Mouse (Mus musculus): Measurements from ENCODE around the gene B3gnt2. TPM values are rescaled to one million over a fixed set of nuclear protein-coding genes. Genes with fewer than 3 reads are reported as not detected.
"Not testable (repeated sequence)": the region's sequence is repeated elsewhere in the genome, so short reads cannot be mapped to it uniquely, and the experiment has no call there.

The B3gnt2 gene
- polyA plus RNA-seq, 1 experiment from 2014 or later, result 2.9 TPM

GRCm38 (mm10) chr11:22736521-22737225 is 124.1 kb downstream of the B3gnt2 start:
- Histone ChIP-seq H3K27me3 (ENCODE audit: insufficient read depth, poor library complexity, severe bottlenecking) (no peaks in the 10 kb centered on the region), H3K27ac (no peak overlapping the region), H3K4me1 (no peaks in the 10 kb centered on the region), H3K36me3 (no peaks in the 10 kb centered on the region), H3K9me3 (no peaks in the 10 kb centered on the region), H3K4me3 (no peak overlapping the region)
- DNase-seq (ENCODE audit: low spot score), result no peak
- WGBS, result 78% methylated on average over 7 of the region's 7 CpGs

GRCm38 (mm10) chr11:22735128-22735527 is 125.6 kb downstream of the B3gnt2 start:
- WGBS, result 71% methylated on average over 5 of the region's 5 CpGs
- H3K27me3 ChIP-seq (ENCODE audit: insufficient read depth, poor library complexity, severe bottlenecking); DNase-seq (ENCODE audit: low spot score); H3K27ac ChIP-seq; H3K36me3 ChIP-seq; H3K4me3 ChIP-seq; H3K4me1 ChIP-seq; H3K9me3 ChIP-seq: not testable (repeated sequence)

GRCm38 (mm10) chr11:22733936-22734335 is 126.8 kb downstream of the B3gnt2 start:
- Histone ChIP-seq H3K4me1 (no peaks in the 10 kb centered on the region), H3K27ac (no peak overlapping the region), H3K4me3 (no peak overlapping the region), H3K36me3 (no peaks in the 10 kb centered on the region), H3K9me3 (no peaks in the 10 kb centered on the region), H3K27me3 (ENCODE audit: insufficient read depth, poor library complexity, severe bottlenecking) (no peaks in the 10 kb centered on the region)
- 85% methylated on average over 6 of the region's 6 CpGs for WGBS
- DNase-seq (ENCODE audit: low spot score), result no peak

GRCm38 (mm10) chr11:22732907-22733306 is 127.9 kb downstream of the B3gnt2 start:
- Histone ChIP-seq H3K27ac (no peak overlapping the region), H3K4me3 (no peak overlapping the region), H3K9me3 (no peaks in the 10 kb centered on the region), H3K27me3 (ENCODE audit: insufficient read depth, poor library complexity, severe bottlenecking) (no peaks in the 10 kb centered on the region), H3K4me1 (no peaks in the 10 kb centered on the region), H3K36me3 (no peaks in the 10 kb centered on the region)
- WGBS, result 81% methylated on average over 4 of the region's 4 CpGs
- no peak for DNase-seq (ENCODE audit: low spot score)

- Histone ChIP-seq H3K36me3 (no peaks in the 10 kb centered on the region), H3K27me3 (ENCODE audit: insufficient read depth, poor library complexity, severe bottlenecking) (no peaks in the 10 kb centered on the region), H3K4me1 (0 out of 2 replicates have a peak, but pooled peaks cover 4% of the 10 kb centered on the region), H3K27ac (no peak overlapping the region), H3K4me3 (no peak overlapping the region), H3K9me3 (no peaks in the 10 kb centered on the region)
- WGBS, result 89% methylated on average over 2 of the region's 2 CpGs
- no peak for DNase-seq (ENCODE audit: low spot score)
Observed at GRCm38 (mm10) chr11:22723096-22723495, 137.7 kb downstream of the B3gnt2 start.

GRCm38 (mm10) chr11:22720096-22720495 is 140.7 kb downstream of the B3gnt2 start:
- no peaks in the 10 kb centered on the region for H3K36me3 ChIP-seq
- H3K27ac ChIP-seq, result no peak overlapping the region
- no peak overlapping the region for H3K4me3 ChIP-seq
- no peak for DNase-seq (ENCODE audit: low spot score)
- H3K27me3 ChIP-seq (ENCODE audit: insufficient read depth, poor library complexity, severe bottlenecking), result no peaks in the 10 kb centered on the region
- H3K9me3 ChIP-seq, result no peaks in the 10 kb centered on the region
- H3K4me1 ChIP-seq, result 0 out of 2 replicates have a peak, but pooled peaks cover 4% of the 10 kb centered on the region
- 67% methylated on average over 2 of the region's 2 CpGs for WGBS

- H3K4me1 ChIP-seq, result 0 out of 2 replicates have a peak, but pooled peaks cover 4% of the 10 kb centered on the region
Observed at GRCm38 (mm10) chr11:22719570-22719969, 141.2 kb downstream of the B3gnt2 start.

GRCm38 (mm10) chr11:22718036-22718435 is 142.7 kb downstream of the B3gnt2 start:
- Histone ChIP-seq H3K27ac (no peak overlapping the region), H3K36me3 (no peaks in the 10 kb centered on the region), H3K27me3 (ENCODE audit: insufficient read depth, poor library complexity, severe bottlenecking) (no peaks in the 10 kb centered on the region), H3K4me1 (0 out of 2 replicates have a peak, but pooled peaks cover 4% of the 10 kb centered on the region), H3K4me3 (no peak overlapping the region), H3K9me3 (no peaks in the 10 kb centered on the region)
- no peak for DNase-seq (ENCODE audit: low spot score)
- 84% methylated on average over 7 of the region's 7 CpGs for WGBS

More at GRCm38 (mm10) chr11:22719570-22719969, 141.2 kb downstream of the B3gnt2 start:
- 68% methylated on average over 4 of the region's 4 CpGs for WGBS
- H3K4me3 ChIP-seq, result no peak overlapping the region
- H3K9me3 ChIP-seq, result no peaks in the 10 kb centered on the region
- no peak overlapping the region for H3K27ac ChIP-seq
- no peaks in the 10 kb centered on the region for H3K27me3 ChIP-seq (ENCODE audit: insufficient read depth, poor library complexity, severe bottlenecking)
- no peaks in the 10 kb centered on the region for H3K36me3 ChIP-seq
- DNase-seq (ENCODE audit: low spot score), result no peak

GRCm38 (mm10) chr11:22711327-22711726 is 149.4 kb downstream of the B3gnt2 start:
- Histone ChIP-seq H3K36me3 (no peaks in the 10 kb centered on the region), H3K27ac (no peak overlapping the region), H3K27me3 (ENCODE audit: insufficient read depth, poor library complexity, severe bottlenecking) (no peaks in the 10 kb centered on the region), H3K9me3 (no peaks in the 10 kb centered on the region), H3K4me1 (no peaks in the 10 kb centered on the region), H3K4me3 (no peak overlapping the region)
- DNase-seq (ENCODE audit: low spot score), result peak; percentile 19
- 84% methylated on average over 3 of the region's 3 CpGs for WGBS

GRCm38 (mm10) chr11:22710596-22710995 is 150.2 kb downstream of the B3gnt2 start:
- Histone ChIP-seq H3K27me3 (ENCODE audit: insufficient read depth, poor library complexity, severe bottlenecking) (no peaks in the 10 kb centered on the region), H3K27ac (no peak overlapping the region), H3K9me3 (no peaks in the 10 kb centered on the region), H3K4me3 (no peak overlapping the region), H3K36me3 (no peaks in the 10 kb centered on the region), H3K4me1 (no peaks in the 10 kb centered on the region)
- DNase-seq (ENCODE audit: low spot score), result peak; percentile 30
- 94% methylated on average over 2 of the region's 2 CpGs for WGBS

Other genes with a start within 250 kb of the B3gnt2 start
- gene Zrsr1, start 111.0 kb upstream of the B3gnt2 start, polyA plus RNA-seq (2016; fragmentation: Nextera tagmentation; extraction: Ambion mirVana), result 1.7 and 2.5 TPM in 2 replicates
- 8.3 and 8.4 TPM in 2 replicates for gene Gm28048, start 121.1 kb upstream of the B3gnt2 start, polyA plus RNA-seq (2016; fragmentation: Nextera tagmentation; extraction: Ambion mirVana)
- gene Commd1, start 121.4 kb upstream of the B3gnt2 start, polyA plus RNA-seq (2016; fragmentation: Nextera tagmentation; extraction: Ambion mirVana), result 331 and 363 TPM in 2 replicates
- gene Cct4, start 129.6 kb upstream of the B3gnt2 start, polyA plus RNA-seq (2016; fragmentation: Nextera tagmentation; extraction: Ambion mirVana), result 292 and 340 TPM in 2 replicates
- 1.5 TPM in 2 replicates for gene Fam161a, start 146.6 kb upstream of the B3gnt2 start, polyA plus RNA-seq (2016; fragmentation: Nextera tagmentation; extraction: Ambion mirVana)

All from heart, embryonic 10.5 days (tissue).